Mouse (Mus musculus): ENCODE measurements around the gene Timm13.

DNA sequence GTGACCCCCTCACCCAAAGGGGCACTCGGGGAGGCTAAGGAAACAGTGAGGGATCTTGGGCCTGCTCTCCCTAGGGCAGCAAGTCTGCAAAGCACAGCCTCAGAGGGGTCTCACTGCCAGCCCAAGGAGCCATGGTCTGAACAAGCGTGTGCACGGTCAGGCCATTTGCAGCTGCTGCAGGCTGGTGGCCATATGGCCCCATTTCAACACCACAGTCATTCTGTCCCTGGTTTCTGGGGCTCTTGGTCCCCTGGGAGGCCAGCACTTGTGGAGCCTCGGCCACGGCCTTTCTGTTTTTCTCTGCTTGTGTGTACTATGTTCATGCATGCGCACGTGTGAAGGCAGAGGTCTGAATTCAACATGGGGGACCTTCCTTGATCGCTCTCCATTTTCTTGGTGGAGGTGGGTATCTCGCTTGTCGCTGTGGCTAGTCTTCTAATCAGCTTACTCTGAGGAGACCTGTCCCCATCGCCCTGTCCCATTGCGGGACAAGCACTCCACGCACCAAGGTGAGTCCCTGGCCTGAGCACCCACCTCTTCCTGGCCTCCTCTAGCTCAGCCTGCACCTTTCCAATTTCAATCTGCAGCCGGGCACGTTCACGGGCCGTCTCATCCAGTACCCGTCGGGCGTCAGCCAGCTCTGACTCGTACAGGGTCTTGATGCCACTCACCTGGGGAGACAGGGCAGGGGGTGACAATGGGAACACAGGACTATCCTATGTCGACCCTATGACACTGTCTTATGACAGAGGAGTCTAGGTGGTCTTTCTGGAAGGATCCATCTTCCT, 8.8 kb upstream of the Timm13 start:
- no peak for TF ChIP-seq CTCF (IDR thresholded peaks at IDR 0.05; ENCODE audit: low read depth)
- no peak for TF ChIP-seq EP300 (IDR thresholded peaks at IDR 0.05; ENCODE audit: low read depth)

Data from liver, embryonic 14.5 days (tissue).